Mouse (Mus musculus) heart, postnatal 36 days (tissue): Measurements from ENCODE around the gene Col4a3bp. TPM values are rescaled to one million over a fixed set of nuclear protein-coding genes. Genes with fewer than 3 reads are reported as not detected.

Experiments used
- DNase-seq, 2 experiments: peaks; one replicate each; pipeline ENCODE4 v3.0.0; 2021 to 2022
- intact Hi-C: fragments of 180-260 bp; cut with DNase I; formaldehyde crosslinking; loops from one replicate; pipeline ENCODE4 v1.15.1; 2025
- total RNA-seq, 2 experiments: library from RNA; stranded (reverse); gene quantifications; 2 replicates each; pipeline ENCODE4 v1.2.3; 2021

Gene Col4a3bp
- total RNA-seq, result 10 to 100 TPM; 38.9 to 39.8 TPM

DNA sequence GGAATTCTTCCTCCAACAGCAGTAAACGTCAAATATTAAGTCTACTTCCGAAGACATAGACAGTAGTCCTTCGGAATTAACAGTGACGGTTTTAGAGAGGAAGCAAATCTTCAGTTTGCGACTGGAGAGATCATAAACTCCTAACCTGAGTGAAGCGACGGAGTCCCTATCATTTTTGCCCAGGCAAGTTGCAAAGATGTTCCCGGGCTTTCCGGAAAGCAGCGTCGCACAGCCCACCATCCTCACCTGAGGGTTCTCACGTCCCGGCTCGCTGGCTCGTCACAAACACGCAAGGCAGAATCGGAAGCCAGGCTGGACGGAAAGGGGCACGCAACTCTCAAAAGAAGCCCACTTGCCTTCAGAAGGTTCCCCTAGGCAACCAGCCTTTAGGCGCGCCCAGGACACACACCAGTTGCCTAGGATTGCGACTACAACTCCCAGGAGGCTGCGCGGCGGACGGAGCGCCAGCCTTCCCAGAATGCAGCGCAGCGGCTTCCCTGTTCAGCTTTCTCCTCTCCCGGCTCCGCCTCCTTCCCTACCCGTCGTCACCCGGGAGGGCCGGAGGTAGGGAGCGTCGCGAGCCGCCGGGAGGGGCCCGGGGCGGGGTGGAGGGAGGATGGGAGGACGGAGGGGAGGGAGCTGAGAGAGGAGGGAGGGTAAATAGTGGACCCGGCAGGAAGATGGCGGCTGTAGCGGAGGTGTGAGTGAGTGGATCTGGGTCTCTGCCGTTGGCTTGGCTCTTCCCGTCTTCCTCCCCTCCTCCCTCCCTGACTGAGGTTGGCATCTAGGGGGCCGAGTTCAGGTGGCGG, at the start of gene Col4a3bp, which contains the start of gene Polk:
TSS of gene Col4a3bp (plus strand) at position 538 of the 809 bp plus-strand sequence.
TSS of gene Polk (minus strand) at position 499 of the 809 bp plus-strand sequence.
- peak; percentile 92 to 96 for DNase-seq
- intact Hi-C loops, result loop anchor here (2.0 to 5.0 kb wide), 3 partner anchors 51 to 155 kb away; partner anchors contain the start of gene Poc5

DNA sequence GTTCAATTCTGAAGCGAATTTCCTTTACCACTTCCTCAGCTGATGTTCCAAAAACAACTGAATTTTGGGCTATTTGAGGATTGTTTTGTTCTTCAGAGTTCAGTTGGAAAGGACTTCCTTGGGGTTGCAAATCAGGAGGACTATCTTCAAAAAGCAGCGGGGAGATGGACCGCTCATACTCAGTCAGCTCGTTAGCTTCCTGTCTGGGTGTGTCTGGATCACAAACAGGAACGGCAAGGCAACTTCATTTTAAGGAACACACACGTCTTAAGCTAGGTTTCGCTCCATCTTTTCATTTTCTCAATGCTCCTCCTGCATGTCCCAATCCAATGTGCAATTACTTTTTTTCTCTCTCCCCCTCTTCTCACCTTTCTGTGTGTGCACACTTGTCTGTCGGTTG, 45.8 kb upstream of the Col4a3bp start:
- no peak for DNase-seq

DNA sequence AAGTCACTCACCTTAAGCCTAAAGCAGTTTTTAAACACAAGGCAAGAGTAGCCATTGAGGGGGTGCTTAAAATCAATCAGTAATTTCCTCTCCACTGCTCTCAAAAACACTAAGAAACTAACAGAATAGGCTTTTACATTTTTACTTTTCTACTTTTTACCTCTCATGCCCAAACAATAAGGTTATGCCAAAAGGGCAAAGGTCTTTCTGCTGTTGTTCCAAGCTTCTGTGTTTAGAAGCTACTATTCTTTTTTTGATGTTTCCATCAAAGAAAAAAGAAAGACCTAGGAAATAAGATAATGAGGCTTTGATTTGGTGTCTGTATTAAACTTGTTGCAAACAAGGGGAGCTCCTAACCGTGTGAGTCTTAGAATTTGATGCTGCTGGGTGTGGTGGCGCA, 42.5 kb upstream of the Col4a3bp start:
- intact Hi-C loops, result no loop called here
- DNase-seq, result no peak

More for the DNA sequence above, 45.8 kb upstream of the Col4a3bp start:
- intact Hi-C loops, result no loop called here

DNA sequence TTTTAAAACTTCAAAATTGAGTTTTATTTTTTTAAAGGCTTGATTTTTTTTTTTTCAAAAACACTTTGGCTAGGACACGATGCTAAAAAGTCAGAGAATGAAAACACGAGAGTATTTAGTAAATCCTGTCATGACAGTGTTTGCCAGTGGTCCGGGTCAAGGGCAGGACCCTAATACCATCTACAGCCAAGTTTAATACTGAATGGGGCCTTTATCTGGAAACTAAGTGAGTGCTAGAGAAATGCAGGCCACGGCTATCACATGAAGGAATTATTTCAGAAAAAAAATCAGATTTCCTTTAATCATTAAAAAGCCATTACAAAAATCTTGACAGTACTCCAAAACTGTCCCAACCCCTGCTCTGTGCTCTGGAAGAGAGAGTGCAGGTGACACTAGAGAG, 36.8 kb upstream of the Col4a3bp start:
- no peak for DNase-seq
- intact Hi-C loops, result no loop called here

DNA sequence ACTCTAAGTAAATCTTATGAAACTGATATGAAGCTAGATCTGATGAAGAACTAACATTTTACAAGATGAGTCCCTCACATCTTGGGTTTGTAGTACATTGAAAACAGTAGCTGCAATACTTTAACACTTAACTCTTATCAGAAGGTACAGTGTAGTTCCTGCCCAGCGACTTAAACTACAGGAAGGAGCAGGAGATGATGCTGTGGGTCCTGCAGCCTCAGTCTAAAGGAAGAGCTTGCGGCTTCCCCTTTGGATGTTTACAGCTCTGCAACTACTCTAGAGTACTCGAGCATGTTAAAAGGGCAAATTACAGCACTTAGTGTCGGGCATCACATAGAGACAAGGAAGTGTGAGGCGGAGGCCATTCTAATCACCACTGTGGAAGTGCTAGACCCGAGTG, 36.1 kb upstream of the Col4a3bp start:
- no peak for DNase-seq
- intact Hi-C loops, result no loop called here

DNA sequence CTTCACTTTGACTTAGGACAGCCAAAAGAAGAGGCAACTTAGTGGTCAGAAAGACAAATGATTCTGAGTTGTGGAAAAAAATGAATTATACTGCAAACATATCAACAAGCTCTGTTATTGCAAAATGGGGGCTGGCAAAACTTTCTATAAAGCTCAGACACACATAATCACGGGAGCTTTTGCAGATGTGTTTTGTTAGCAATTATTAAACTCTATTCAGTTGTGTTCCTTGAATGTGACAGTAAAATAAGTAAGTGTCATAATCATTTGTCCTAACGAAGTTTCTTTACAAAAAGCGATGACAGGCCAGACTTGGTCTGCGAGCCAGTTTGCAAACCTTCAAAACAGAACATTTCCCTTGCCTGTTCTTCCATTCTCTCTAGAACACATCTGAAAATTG, 34.9 kb upstream of the Col4a3bp start:
- intact Hi-C loops, result no loop called here
- DNase-seq, result no peak

DNA sequence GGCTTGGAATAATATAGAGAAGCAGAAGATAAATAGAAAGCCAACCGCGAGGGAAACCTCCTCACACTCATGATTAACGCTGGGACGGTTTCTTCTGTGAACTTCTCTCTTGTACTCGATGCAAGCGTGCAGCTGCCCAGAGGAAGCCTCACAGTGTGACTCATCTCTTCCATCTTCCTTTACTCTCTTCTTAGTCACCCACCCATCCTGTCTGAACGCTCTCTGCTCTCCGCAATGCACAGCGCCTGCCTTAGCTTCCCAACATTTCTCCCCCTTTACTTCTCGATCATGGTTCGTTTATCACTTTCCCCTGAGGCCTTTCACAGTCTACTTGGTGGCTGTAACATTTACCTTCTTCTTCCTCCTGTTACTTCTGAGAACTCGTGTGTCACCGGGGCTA, 31.8 kb upstream of the Col4a3bp start:
- peak; percentile 39 to 40 for DNase-seq
- intact Hi-C loops, result loop anchor here (5.0 kb wide), 1 partner anchor 63 kb away; no protein-coding TSS in a partner anchor

DNA sequence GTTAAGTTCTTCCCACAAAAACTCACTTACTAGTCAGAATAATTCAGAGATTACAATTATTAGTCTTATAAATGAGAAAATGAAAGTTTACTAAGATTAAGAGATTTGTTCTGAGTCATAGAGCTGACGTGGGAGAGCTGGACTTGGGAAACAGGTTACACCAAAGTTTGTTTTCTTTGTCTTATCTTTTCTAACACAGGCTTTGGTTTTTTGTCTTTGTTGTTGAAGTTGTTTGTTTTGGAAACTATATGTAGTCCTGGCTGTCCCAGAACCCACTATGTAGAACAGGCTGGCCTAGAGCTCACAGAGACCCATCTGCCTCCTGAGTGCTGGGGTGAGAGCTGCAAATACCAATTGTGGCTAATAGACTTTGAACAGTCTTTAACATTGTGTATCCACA, 31.2 kb upstream of the Col4a3bp start:
- intact Hi-C loops, result loop anchor here (5.0 kb wide), 1 partner anchor 64 kb away; no protein-coding TSS in a partner anchor
- DNase-seq, result no peak

DNA sequence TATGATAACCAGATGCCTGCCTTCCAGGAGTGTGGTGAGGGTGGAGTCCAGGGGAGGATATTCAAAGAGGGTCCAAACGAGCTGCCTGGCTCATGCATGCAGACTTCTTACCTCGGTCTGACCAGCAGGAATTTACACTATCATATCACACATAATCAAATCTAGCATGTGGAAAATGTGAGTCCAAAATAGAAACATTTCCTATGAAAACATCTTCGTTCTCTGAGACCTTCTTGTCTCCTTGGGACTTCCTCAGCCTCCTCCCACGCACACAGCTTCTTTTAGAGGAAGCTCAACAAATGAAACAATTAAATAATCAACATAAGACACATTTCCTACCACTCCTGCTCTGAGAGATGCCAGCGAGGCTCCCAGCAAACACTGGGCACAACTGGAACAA, 30.5 kb upstream of the Col4a3bp start:
- intact Hi-C loops, result loop anchor here (5.0 kb wide), 1 partner anchor 65 kb away; no protein-coding TSS in a partner anchor
- DNase-seq, result peak in 1 of 2 experiments; percentile 21

DNA sequence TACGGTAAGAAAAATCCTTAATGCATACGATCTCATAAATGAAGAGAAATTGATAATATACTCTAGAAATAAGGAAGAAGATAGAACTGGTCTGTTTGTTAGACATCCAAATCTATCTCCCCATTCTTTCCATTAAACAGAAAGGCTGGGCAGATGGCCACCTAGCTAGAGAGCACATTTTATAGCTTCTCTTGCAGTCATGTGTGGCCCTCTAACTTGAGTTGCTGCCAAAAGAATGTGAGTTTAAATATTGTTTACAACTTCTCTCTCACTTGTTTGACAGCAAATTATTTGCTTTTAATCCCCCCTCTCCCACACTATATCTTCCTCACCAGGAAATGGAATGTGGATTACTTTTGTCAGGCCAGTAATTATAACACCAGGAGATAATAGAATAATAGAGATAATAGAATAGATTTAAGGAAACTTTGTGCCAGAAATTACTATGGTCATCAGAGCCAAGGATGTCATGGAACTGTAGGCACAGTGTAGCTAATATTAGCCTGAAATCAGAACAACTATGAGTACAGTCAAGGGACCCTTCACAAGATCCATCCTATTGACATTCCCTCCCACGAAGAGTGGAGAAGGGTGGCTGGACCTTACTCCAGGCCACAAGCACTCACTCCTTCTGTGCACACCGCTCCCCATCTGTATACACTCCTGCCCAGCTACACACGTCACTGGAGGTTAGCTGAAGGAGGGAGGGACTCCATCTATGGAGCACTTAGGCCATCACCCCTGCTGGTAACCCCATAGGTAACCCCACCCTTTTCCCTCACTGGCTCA, 28.1 kb upstream of the Col4a3bp start:
- intact Hi-C loops, result loop anchor here (5.0 kb wide), 1 partner anchor 67 kb away; no protein-coding TSS in a partner anchor
- no peak for DNase-seq

DNA sequence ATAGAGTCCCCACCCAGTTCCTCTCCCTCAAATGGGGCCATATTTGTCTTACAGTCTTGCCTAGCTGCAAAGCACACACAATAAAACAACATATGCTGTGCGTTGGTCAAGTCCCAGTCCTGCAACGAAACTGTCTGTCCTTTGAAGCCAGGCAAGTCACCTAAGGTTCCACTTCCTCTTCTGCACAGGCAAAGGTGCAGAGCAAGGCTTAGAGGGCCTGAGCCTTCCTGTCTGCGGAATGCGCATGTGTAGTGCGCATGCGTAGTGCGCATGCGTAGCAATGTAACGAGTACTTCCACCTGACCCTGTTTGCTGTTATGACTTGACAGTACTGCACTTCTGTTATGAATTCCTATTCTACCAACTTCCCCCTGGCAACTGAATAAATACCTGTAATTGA, 26.2 kb upstream of the Col4a3bp start:
- DNase-seq, result no peak
- intact Hi-C loops, result no loop called here

DNA sequence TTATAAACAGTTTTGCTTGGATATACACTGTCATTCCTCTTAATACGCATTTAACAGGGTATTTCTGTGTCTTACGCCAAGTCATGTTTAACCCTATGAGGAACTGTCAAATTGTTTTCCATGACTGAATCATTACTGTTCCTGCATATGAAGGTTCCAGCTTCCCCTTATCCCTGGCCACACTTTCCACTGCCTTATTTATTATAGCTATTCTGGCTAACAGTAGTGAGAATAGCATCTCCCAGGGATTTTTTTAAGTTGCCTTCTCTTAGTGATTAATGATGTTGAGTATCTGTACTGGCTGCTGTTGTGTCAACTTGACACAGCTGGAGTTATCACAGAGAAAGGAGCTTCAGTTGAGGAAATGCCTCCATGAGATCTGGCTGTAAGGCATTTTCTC, 25.1 kb upstream of the Col4a3bp start:
- intact Hi-C loops, result no loop called here
- DNase-seq, result no peak

DNA sequence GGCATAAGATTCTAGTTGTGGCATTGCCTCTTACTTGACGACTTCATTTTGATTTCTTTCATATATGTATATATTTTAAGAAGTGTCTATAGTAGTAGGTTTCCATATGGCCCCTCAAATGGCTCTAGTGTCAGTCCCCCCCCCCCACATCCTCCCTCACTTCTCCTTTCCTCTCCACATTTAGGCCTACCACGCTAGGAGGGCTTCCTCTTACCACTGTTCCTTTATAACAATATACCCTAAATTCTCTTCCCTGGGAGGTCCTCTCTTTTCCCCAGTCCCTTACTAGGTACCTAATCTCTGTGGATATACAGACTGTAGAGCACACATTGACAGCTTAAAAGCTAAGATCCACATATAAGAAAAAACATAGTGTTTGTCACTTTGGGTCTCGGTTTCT, 21.1 kb upstream of the Col4a3bp start:
- intact Hi-C loops, result no loop called here
- no peak for DNase-seq

DNA sequence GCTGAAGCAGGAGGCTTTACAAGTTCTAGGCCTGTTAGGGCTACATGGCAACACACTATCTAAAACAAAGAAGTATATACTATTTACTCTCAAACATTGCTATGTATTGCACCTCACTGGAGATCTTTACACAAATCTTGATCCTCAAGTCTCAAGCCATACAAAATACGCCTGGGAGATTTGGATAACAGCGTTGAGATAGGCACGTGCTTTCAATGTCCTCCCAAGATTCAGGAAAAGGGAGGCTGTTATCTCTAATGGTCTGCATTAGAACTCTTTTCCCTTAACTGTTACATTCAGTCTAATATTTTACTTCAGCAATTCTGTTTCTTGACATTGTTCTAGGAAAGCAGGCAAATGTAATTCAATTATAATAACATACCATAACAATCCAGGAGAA, 15.4 kb upstream of the Col4a3bp start:
- intact Hi-C loops, result no loop called here
- no peak for DNase-seq

DNA sequence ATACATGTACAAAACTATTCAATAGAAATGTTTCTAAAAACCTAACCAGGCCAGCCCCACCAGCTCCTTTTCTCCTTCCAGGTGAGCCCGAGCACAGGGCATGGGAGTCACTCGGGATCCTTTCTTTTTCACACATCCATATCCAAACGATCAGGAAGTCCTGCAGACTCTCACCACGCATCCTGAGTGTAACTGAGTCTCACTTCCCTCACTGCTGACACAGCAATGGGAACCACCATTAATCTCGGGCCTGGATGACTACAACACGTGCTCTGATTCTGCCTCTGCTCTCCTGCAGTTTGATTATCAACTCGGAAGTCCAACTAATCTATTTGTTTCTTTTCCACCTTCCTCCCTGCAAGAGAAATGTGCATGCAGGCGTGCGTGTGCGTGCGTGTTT, 14.6 kb upstream of the Col4a3bp start:
- no peak for DNase-seq
- intact Hi-C loops, result no loop called here

DNA sequence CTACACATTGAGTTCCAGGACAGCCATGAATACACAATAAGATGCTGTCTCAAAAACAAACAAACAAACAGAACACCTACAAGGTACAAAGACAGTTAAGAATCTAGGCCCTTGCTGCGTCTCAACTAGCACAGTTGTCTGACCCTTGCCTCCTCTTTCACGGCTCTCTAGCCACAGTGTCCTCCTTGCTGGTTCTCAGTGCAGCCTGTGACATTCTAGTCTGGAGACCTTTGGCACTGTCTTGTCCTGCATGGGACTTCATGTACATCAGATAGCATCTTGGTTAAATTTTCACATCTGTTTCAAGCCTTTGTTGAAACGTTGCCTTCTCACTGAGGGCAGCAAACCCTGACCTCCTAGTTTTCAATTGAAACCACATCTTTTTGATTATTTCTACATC, 13.6 kb upstream of the Col4a3bp start:
- intact Hi-C loops, result no loop called here
- DNase-seq, result no peak

DNA sequence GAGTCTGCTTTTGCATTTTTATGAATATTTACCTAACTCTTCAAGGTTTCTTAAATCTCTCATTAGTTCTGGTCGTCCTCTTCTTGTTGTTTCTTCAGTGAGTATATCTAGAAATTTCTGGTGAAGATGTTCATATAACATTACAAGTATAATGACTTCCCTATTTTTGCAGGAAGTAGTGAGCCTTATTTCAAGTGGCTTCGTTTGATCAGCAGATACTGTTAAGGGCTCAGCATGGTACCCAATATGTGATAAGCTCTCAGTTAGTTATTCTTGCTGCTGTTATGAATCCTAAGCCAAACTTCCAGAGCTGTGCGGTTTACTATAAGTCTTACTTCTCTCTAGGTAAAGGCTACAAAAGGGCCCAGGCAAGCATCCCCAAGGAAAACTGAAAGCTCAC, 12.9 kb upstream of the Col4a3bp start:
- no peak for DNase-seq
- intact Hi-C loops, result no loop called here

DNA sequence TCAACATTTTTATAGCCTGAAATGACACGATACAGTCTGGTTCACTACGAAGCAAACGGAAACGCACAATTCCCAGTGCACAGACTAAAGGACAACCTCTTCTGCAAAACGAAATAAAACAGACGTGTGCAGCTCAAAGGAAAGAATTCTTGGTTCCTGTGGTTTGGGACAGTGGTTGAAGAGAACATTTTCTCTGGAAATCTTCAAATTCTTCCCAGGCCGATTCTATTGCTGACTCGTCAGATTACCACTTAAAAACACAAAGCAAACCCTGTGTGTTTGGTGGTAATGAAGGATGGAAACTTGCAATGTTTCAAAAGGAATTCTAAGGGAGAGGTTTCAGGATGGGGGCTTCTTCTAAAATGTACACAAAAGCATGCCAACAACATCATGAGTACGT, 12.4 kb upstream of the Col4a3bp start:
- intact Hi-C loops, result no loop called here
- no peak for DNase-seq

DNA sequence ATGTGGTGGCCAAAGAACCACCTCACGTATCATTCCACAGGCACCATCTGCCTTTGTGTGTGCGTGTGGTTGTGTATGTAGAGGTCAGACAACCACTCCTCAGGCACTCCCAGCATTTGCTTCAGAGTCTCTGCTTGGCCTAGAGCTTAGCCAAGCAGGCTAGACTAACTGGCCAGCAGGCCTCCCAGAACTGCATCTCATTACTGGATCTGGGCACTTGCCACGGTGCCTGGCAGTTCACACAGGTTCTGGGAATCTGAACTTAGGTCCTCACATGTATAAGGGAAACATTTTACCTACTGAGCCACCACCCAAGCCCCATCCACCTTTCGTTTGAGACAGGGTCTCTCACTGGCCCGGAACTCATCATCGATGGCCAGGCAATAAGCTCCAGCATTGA, 10.2 kb upstream of the Col4a3bp start:
- intact Hi-C loops, result no loop called here
- DNase-seq, result no peak

DNA sequence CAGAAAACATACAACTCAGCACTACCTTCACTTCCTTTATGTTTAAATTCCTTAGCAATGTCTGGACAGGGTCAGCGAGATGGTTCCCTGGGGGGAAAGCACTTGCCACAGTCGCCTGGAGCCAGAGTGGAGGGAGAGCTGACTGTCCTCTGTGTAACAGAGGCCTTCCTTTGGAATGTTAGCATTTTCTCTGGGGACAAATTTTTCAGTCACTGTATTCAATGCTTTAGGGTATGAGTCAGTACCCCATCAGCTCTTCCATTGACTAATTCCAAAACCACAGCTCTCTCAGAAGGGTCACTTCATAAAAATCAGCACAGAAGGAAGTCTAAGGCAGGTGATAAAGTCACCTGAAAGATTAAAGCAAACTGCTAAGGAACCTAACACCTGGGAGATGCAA, 8.7 kb upstream of the Col4a3bp start:
- no peak for DNase-seq
- intact Hi-C loops, result no loop called here

DNA sequence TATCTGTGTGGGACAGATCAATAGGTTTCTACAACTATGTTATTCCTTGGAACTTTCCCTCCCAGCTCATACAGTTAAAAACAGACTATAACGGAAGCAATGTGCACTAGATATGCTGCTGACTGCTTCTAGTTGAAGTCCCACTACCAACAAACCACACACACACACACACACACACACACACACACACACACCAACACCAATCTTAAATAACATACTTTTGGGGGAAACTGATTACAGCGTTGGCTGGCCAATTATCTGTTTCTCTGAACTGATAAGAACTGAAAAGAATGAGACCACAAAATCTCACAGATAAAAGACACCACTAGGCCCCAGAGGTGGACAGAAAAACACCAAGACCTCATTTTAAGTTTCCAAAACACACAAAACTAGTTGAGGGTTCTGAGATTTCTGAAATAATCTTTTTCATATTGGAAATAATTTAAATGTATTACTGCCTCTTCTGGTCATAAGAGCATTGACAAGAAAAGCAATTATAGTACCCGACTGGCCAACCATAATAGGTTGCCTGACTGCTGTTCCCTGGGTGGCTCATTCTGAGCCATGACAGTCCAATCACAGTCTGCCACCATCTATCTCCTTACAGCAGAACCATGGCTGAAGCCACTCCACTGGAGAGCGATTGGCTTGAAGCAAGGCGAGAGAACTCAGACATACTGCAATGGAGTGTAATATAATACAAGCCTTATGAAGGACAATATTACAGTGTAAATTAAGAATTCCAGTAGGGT, 5.4 kb upstream of the Col4a3bp start:
- no peak for DNase-seq
- intact Hi-C loops, result no loop called here
